Comparison of ENCODE assay signal across 28 mouse cellular contexts in genomic region chr9:83922076-83922475, GRCm38 (mm10). TPM values are rescaled to one million over a fixed set of nuclear protein-coding genes. Genes with fewer than 3 reads are reported as not detected.
DNase-seq lines count a peak whose midpoint lies in the region; ATAC-seq lines count a peak whose summit lies in the region.
"Had no signal": no experiment of that assay in that cellular context is flagged by ENCODE, and none has a peak within 500 bp of the region (broad histone marks: within the 10 kb centered on the region; RNA-seq: fewer than 3 reads in every experiment).

No protein-coding gene starts in this region.

- H3K27ac ChIP-seq in hindbrain, embryonic 16.5 days (ENCODE audit: low read depth, low read length), result no peak overlapping the region
- H3K27ac ChIP-seq: embryonic facial prominence, embryonic 10.5 days; embryonic facial prominence, embryonic 15.5 days; forebrain, embryonic 10.5 days; forebrain, embryonic 15.5 days; hindbrain, embryonic 10.5 days; hindbrain, embryonic 15.5 days; limb, embryonic 10.5 days; limb, embryonic 15.5 days; liver, embryonic 14.5 days; midbrain, embryonic 13.5 days; neural tube, embryonic 13.5 days; stomach, embryonic 15.5 days had no signal

- H3K9ac ChIP-seq in hindbrain, embryonic 16.5 days (ENCODE audit: low read depth, low read length), result no peak overlapping the region
- H3K9ac ChIP-seq: embryonic facial prominence, embryonic 15.5 days; forebrain, embryonic 15.5 days; hindbrain, embryonic 15.5 days; limb, embryonic 15.5 days; liver, embryonic 14.5 days; lung, embryonic 14.5 days; midbrain, embryonic 13.5 days; neural tube, embryonic 13.5 days; stomach, embryonic 15.5 days had no signal

- 76% methylated on average over 3 of the region's 3 CpGs for WGBS in hindbrain, embryonic 16.5 days

- no peak overlapping the region for H3K4me2 ChIP-seq in hindbrain, embryonic 16.5 days (ENCODE audit: low read length)
- H3K4me2 ChIP-seq: embryonic facial prominence, embryonic 15.5 days; forebrain, embryonic 15.5 days; hindbrain, embryonic 15.5 days; limb, embryonic 15.5 days; lung, embryonic 14.5 days; midbrain, embryonic 13.5 days; neural tube, embryonic 13.5 days; stomach, embryonic 15.5 days had no signal

- no peak for ATAC-seq in hindbrain, embryonic 16.5 days
- ATAC-seq: forebrain, embryonic 15.5 days; midbrain, embryonic 13.5 days had no signal

- H3K4me3 ChIP-seq in hindbrain, embryonic 16.5 days (ENCODE audit: low read length), result no peak overlapping the region
- H3K4me3 ChIP-seq: embryonic facial prominence, embryonic 10.5 days; embryonic facial prominence, embryonic 15.5 days; forebrain, embryonic 10.5 days; forebrain, embryonic 15.5 days; hindbrain, embryonic 10.5 days; hindbrain, embryonic 15.5 days; limb, embryonic 10.5 days; limb, embryonic 15.5 days; midbrain, embryonic 13.5 days; neural tube, embryonic 13.5 days; stomach, embryonic 15.5 days had no signal

- no peaks in the 10 kb centered on the region for H3K27me3 ChIP-seq in hindbrain, embryonic 16.5 days (replicated peaks; ENCODE audit: control insufficient read depth, insufficient read depth, low read length)
- H3K27me3 ChIP-seq: forebrain, embryonic 15.5 days; hindbrain, embryonic 15.5 days; limb, embryonic 15.5 days; midbrain, embryonic 13.5 days; neural tube, embryonic 13.5 days; stomach, embryonic 15.5 days had no signal

- peaks cover 6% of the 10 kb centered on the region for H3K4me1 ChIP-seq in hindbrain, embryonic 16.5 days (ENCODE audit: control insufficient read depth, insufficient read depth, low read depth, low read length)

- DNase-seq in heart, adult 11 months, result peak; percentile 70
- DNase-seq in heart, adult 18-20 months, result no peak
- peak; percentile 24 for DNase-seq in 3134 (ENCODE audit: extremely low read depth, insufficient read length, low spot score)
- peak; percentile 11 for DNase-seq in Muller cell, postnatal 12 days (ENCODE audit: inconsistent ontology term)
- peak; percentile 23 for DNase-seq in fat pad, adult 2 months (ENCODE audit: extremely low read depth, low read depth, low spot score)
- DNase-seq in right cerebral cortex, postnatal 25 days, result no peak
- DNase-seq: adrenal gland, postnatal 25 days; cerebellum, adult 11-12 months; cerebellum, adult 9-11 months; heart, postnatal 14 days; kidney, postnatal 14 days; layer of hippocampus, adult 9-11 months; lung, embryonic 14.5 days; lung, postnatal 36 days; thymus, postnatal 14 days had no signal

- no peaks in the 10 kb centered on the region for H3K36me3 ChIP-seq in hindbrain, embryonic 16.5 days (ENCODE audit: control insufficient read depth, insufficient read depth, low read length)
- H3K36me3 ChIP-seq: embryonic facial prominence, embryonic 10.5 days; embryonic facial prominence, embryonic 15.5 days; forebrain, embryonic 10.5 days; forebrain, embryonic 15.5 days; hindbrain, embryonic 10.5 days; hindbrain, embryonic 15.5 days; limb, embryonic 10.5 days; limb, embryonic 15.5 days; midbrain, embryonic 13.5 days; neural tube, embryonic 13.5 days; stomach, embryonic 15.5 days had no signal

- no peaks in the 10 kb centered on the region for H3K9me3 ChIP-seq in hindbrain, embryonic 16.5 days (ENCODE audit: control insufficient read depth, low read length)
- H3K9me3 ChIP-seq: embryonic facial prominence, embryonic 10.5 days; embryonic facial prominence, embryonic 15.5 days; forebrain, embryonic 10.5 days; forebrain, embryonic 15.5 days; hindbrain, embryonic 10.5 days; hindbrain, embryonic 15.5 days; limb, embryonic 10.5 days; limb, embryonic 15.5 days; midbrain, embryonic 13.5 days; neural tube, embryonic 13.5 days; stomach, embryonic 15.5 days had no signal

RNA-seq across cellular contexts. Expression of gene Bckdhb, which starts 2.9 kb away (rescaled TPM):
- total RNA-seq in heart, adult 18-20 months (2021), result 100 to 1,000 TPM in 1 of 2 experiments, 10 to 100 TPM in 1; 91.8 to 106 TPM
- 42.0 and 46.5 TPM in 2 replicates for polyA plus RNA-seq in hindbrain, embryonic 16.5 days (2015; fragmentation: Nextera tagmentation; extraction: Ambion mirVana)

Comparison
In these comparisons a context has a peak if more than half of its experiments do, and no peak if none do; other contexts are left out.
1. DNase-seq: peak in heart, adult 11 months (single experiment), 3134 (single experiment), Muller cell, postnatal 12 days (single experiment) and fat pad, adult 2 months (single experiment); none in heart, adult 18-20 months (0 of 2) and right cerebral cortex, postnatal 25 days (single experiment).